Mouse (Mus musculus) central nervous system, embryonic 14 days (tissue): ENCODE measurements around the gene Mid1. TPM values are rescaled to one million over a fixed set of nuclear protein-coding genes. Genes with fewer than 3 reads are reported as not detected.

Experiments
- polyA plus RNA-seq: library from polyadenylated mRNA; depleted of rRNA; stranded (reverse); fragments of >200 nt; gene quantifications from 2 replicates; pipeline ENCODE4 v1.2.3, GENCODE M21; 2012; rRNA removed

Mid1 gene
- polyA plus RNA-seq, result 20.3 and 21.0 TPM in 2 replicates

DNA sequence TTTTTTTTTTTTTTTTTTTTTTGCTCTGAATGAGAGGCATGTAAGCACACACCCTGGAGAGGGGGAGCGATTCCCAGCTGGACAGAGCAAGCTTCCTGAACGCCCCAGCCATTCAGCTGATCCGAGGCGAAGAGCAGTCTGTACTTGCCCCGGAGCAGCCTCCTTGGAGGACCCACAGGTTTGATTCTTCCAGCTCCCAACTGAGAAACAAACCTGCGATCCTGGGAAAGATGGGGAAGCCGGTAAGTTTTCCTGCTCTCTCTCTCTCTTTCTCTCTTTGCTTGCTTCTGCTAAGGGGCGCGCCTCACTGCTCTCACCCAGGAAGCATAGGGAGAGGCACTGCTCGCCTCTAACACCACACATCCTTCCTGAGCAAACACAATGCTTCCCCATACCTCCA is at the start of gene Mid1:
Mid1 (plus strand) TSS at position 69 of the 400 bp plus-strand sequence.

DNA sequence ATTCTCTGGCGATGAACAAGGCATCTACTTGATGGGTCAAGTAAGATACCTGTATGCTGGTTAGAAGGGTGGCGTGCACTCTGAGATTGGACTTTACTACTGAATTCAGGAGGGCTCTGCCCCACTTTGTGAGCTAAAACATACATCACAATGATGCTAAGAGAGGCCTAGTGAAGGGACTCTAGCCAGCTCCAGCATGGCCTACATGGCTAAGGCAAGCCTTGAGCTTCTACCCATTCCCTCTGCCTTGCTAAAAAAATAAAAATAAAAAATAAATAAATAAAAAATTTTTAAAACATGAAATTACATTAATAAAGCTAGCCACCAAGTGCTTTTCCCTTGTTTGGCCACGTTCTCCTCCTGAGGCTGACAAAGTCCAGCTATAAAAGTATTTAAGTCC is 94.5 kb downstream of the Mid1 start, which contains the start of gene 4933400A11Rik:
4933400A11Rik (minus strand) TSS at position 101 of the 400 bp plus-strand sequence.

DNA sequence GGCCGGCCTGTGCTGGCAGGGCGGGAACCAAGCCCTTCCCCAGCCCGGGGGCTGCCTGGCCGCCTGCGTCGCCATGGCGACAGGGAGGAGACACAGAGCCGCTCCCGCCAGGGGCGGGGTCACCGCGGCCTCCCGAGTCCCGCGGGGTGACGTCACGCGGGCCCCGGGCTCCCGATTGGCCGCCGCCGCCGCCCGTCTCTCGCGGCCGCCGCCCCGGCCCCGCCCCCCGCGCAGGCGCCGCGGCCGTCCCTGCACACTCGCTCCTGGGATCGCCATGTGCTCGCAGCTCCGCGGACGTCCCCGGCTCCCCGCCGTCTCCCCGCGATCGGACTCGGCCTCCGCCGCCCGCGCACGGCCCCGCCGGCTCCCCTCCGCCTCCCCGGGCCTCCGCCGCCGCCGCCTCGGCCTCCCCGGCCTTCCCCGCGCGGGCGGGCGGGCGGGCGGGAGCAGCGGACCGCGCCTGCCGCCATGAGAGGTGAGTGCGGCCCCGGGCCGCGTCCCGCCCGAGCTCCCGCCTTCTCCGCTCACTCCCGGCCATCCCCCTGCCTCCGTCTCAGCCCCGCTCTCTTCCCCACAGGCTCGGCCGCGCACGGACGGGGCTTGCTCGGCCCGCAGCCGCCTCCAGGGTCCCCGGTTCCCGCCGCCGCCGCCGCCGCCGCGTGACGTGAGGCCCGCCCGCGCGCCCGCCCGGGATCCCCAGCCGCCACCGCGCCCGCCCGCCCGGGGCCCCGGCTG is 324.2 kb downstream of the Mid1 start, which contains the start of gene Gm21887:
Gm21887 (plus strand) TSS at position 644 of the 735 bp plus-strand sequence.

Other genes starting within 250 kb of the Mid1 start
- gene 4933400A11Rik, start 94.4 kb downstream of the Mid1 start, polyA plus RNA-seq, result not detected in 2 replicates